Mouse (Mus musculus): Measurements from ENCODE around the gene Cend1. TPM values are rescaled to one million over a fixed set of nuclear protein-coding genes. Genes with fewer than 3 reads are reported as not detected.
"Not testable (repeated sequence)": the region's sequence is repeated elsewhere in the genome, so short reads cannot be mapped to it uniquely, and the experiment has no call there.

Cend1 gene
- polyA plus RNA-seq, 1 experiment, result 3.4 TPM

- H3K4me1 ChIP-seq (ENCODE audit: control insufficient read depth, insufficient read depth, low read length), result peaks cover 7% of the 10 kb centered on the region; the same call in 1 of the 2 replicates
- WGBS, result 68% methylated on average over 6 of the region's 6 CpGs
- H3K27ac ChIP-seq (ENCODE audit: control insufficient read depth, insufficient read depth, low read depth, low read length, poor library complexity), result no peak overlapping the region
- TF ChIP-seq POLR2A (IDR thresholded peaks at IDR 0.05; ENCODE audit: borderline replicate concordance, control insufficient read depth, low read depth, low read length), result no peak
- TF ChIP-seq CTCF (IDR thresholded peaks at IDR 0.05; ENCODE audit: control insufficient read depth, insufficient read depth, low read length), result no peak
- H3K4me3 ChIP-seq (replicated peaks; ENCODE audit: control insufficient read depth, low read depth, low read length), result peak overlapping the region; percentile 92
Measured at GRCm38 (mm10) chr7:141456739-141457138, 27.4 kb upstream of the Cend1 start.

DNA sequence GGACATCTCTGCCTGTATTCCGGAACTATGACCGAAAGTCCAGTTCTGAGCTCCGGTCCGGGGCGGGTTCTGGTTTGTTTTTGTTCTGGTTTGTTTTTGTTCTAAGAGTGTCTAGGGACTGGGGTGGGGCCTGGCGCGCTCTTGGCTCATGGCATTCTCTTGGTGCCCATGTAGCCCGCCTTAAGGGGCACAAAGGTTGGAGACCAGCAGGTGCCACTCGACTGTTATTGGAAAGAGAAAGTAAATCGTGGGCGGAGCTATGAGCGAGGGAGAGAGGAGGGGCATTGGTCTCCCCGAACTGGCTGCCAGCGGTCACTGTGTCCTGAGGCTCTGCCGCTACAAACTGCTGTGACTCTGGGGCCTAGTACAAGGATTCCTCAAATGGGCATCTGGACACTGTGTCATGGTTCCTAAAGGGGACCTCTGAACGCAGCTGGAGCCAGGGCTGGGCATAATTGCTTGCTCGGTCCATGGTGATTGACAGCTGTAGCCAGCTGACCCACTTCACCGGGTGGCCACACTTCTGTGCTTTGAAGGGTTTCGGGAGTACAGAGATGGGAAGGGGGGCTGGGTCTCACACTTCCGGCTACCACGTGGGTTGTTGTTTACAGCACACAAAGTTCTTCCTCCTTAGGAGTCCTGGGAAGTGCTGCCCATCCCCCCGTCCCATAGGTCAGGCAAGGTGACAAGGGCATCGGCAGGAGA, 26.5 kb upstream of the Cend1 start:
- Histone ChIP-seq H3K4me1 (ENCODE audit: control insufficient read depth, insufficient read depth, low read length) (peaks cover 7% of the 10 kb centered on the region; the same call in 1 of the 2 replicates), H3K27ac (ENCODE audit: control insufficient read depth, insufficient read depth, low read depth, low read length, poor library complexity) (peak overlapping the region; percentile 97), H3K4me3 (replicated peaks; ENCODE audit: control insufficient read depth, low read depth, low read length) (peak overlapping the region; percentile 92)
- TF ChIP-seq CTCF (IDR thresholded peaks at IDR 0.05; ENCODE audit: control insufficient read depth, insufficient read depth, low read length) (no peak), POLR2A (IDR thresholded peaks at IDR 0.05; ENCODE audit: borderline replicate concordance, control insufficient read depth, low read depth, low read length) (peak; percentile 30; the same call in 1 of the 2 replicates)
- WGBS, result under 1% methylated on average over 23 of the region's 23 CpGs

DNA sequence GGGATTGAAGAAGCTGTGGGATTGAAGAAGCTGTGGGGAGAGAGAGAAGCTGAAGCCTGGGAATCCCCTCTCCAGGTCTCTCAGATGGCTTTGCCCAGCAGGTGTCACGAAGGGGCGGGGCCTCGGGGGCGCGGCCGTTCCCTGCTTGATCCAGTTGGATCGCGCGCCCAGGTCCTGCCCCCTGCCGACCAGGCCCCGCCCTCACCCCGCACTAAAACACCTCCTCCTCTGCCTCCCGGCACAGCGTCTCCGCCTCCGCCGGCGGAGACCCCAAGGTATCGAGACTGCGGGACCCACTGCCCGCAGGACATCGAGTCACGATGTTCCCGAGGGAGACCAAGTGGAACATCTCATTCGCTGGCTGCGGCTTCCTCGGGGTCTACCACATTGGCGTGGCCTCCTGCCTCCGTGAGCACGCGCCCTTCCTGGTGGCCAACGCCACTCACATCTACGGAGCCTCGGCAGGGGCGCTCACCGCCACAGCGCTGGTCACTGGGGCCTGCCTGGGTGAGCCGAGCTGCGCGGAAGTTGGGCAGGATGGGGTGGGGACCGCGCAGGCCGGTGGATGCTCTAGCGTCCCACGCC, 25.8 kb upstream of the Cend1 start, which contains the start of gene Pnpla2:
Gene Pnpla2 (plus strand): TSS at position 232 of the 585 bp plus-strand sequence.
- H3K27ac ChIP-seq (ENCODE audit: control insufficient read depth, insufficient read depth, low read depth, low read length, poor library complexity), result peak within 1 kb of the TSS; percentile 97
- H3K4me1 ChIP-seq (ENCODE audit: control insufficient read depth, insufficient read depth, low read length), result peaks cover 7% of the 10 kb centered on the region; the same call in 1 of the 2 replicates
- peak within 1 kb of the TSS; percentile 92 for H3K4me3 ChIP-seq (replicated peaks; ENCODE audit: control insufficient read depth, low read depth, low read length)
- under 1% methylated on average over 45 of the region's 45 CpGs for WGBS
- 0 out of 2 replicates have a peak, but pooled peaks have one; percentile 0 for TF ChIP-seq CTCF (IDR thresholded peaks at IDR 0.05; ENCODE audit: control insufficient read depth, insufficient read depth, low read length)
- peak; percentile 94 for TF ChIP-seq POLR2A (IDR thresholded peaks at IDR 0.05; ENCODE audit: borderline replicate concordance, control insufficient read depth, low read depth, low read length)

DNA sequence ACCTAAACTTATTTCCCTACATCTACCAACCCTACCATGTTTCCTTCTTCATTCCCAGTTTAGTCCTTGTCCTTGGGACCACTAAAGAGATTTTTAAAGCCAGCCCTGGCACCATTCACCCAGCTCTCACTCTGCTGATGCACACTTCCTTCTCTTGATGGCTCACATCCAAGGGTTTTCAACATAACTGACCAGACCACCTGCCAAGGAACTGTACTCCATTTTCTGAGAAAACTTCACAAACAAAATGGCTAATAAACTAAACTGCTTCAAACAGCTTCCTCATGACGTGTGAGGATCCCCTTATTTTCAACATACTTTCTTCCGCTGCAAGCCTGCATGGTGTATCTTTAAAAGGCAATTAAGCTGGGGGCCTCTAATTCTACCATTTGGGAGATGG, 24.3 kb upstream of the Cend1 start:
- 41% methylated on average over 2 of the region's 2 CpGs for WGBS
- Histone ChIP-seq H3K4me1 (ENCODE audit: control insufficient read depth, insufficient read depth, low read length) (peaks cover 7% of the 10 kb centered on the region; the same call in 1 of the 2 replicates), H3K4me3 (replicated peaks; ENCODE audit: control insufficient read depth, low read depth, low read length) (no peak overlapping the region), H3K27ac (ENCODE audit: control insufficient read depth, insufficient read depth, low read depth, low read length, poor library complexity) (no peak overlapping the region)
- TF ChIP-seq POLR2A (IDR thresholded peaks at IDR 0.05; ENCODE audit: borderline replicate concordance, control insufficient read depth, low read depth, low read length) (no peak), CTCF (IDR thresholded peaks at IDR 0.05; ENCODE audit: control insufficient read depth, insufficient read depth, low read length) (no peak)

GRCm38 (mm10) chr7:141451928-141452327, 22.6 kb upstream of the Cend1 start:
- Histone ChIP-seq H3K4me1 (ENCODE audit: control insufficient read depth, insufficient read depth, low read length) (peaks cover 7% of the 10 kb centered on the region; the same call in 1 of the 2 replicates), H3K4me3 (replicated peaks; ENCODE audit: control insufficient read depth, low read depth, low read length) (no peak overlapping the region), H3K27ac (ENCODE audit: control insufficient read depth, insufficient read depth, low read depth, low read length, poor library complexity) (no peak overlapping the region)
- TF ChIP-seq CTCF (IDR thresholded peaks at IDR 0.05; ENCODE audit: control insufficient read depth, insufficient read depth, low read length) (no peak), POLR2A (IDR thresholded peaks at IDR 0.05; ENCODE audit: borderline replicate concordance, control insufficient read depth, low read depth, low read length) (no peak)

GRCm38 (mm10) chr7:141447110-141447991, 18.1 kb upstream of the Cend1 start, which contains the start of gene Rplp2:
TSS of gene Rplp2 (plus strand) at chr7:141447370.
- Histone ChIP-seq H3K4me3 (replicated peaks; ENCODE audit: control insufficient read depth, low read depth, low read length) (peak within 1 kb of the TSS; percentile 94), H3K27ac (ENCODE audit: control insufficient read depth, insufficient read depth, low read depth, low read length, poor library complexity) (peak within 1 kb of the TSS; percentile 76), H3K4me1 (ENCODE audit: control insufficient read depth, insufficient read depth, low read length) (peaks cover 2% of the 10 kb centered on the region; the same call in 1 of the 2 replicates)
- no peak for TF ChIP-seq CTCF (IDR thresholded peaks at IDR 0.05; ENCODE audit: control insufficient read depth, insufficient read depth, low read length)
- peak; percentile 93; the same call in 1 of the 2 replicates for TF ChIP-seq POLR2A (IDR thresholded peaks at IDR 0.05; ENCODE audit: borderline replicate concordance, control insufficient read depth, low read depth, low read length)
- WGBS, result under 1% methylated on average over 63 of the region's 63 CpGs

- H3K27ac ChIP-seq (ENCODE audit: control insufficient read depth, insufficient read depth, low read depth, low read length, poor library complexity); H3K4me3 ChIP-seq (replicated peaks; ENCODE audit: control insufficient read depth, low read depth, low read length); H3K4me1 ChIP-seq (ENCODE audit: control insufficient read depth, insufficient read depth, low read length): not testable (repeated sequence)
- WGBS, result 74% methylated on average over 3 of the region's 3 CpGs
Measured at GRCm38 (mm10) chr7:141446374-141446773, 17.1 kb upstream of the Cend1 start.

DNA sequence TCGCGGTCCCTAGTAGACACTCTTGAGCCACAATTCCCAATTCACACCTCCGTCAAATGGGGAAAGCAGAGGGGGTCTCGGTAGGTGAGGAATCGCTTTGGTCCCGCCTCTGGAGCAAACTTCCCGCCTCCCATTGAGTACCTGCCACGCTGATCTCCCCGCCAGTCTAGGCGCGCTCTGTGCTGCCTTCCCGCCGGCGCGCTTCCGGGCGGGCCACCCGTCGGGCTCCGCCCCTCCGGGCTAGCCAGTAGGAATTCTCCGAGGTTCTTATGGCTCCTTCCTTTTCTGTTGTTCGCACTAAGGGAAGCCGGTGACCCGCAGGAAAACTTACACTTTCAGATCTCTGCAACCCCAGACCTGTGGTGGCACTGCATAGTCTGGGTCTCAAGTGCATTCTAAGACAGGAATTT, 14.5 kb upstream of the Cend1 start, which contains the start of gene Pidd1:
Gene Pidd1 (minus strand): TSS at position 198 of the 410 bp plus-strand sequence.
- peak within 1 kb of the TSS; percentile 71 for H3K4me3 ChIP-seq (replicated peaks; ENCODE audit: control insufficient read depth, low read depth, low read length)
- under 1% methylated on average over 25 of the region's 25 CpGs for WGBS
- TF ChIP-seq CTCF (IDR thresholded peaks at IDR 0.05; ENCODE audit: control insufficient read depth, insufficient read depth, low read length), result no peak
- TF ChIP-seq POLR2A (IDR thresholded peaks at IDR 0.05; ENCODE audit: borderline replicate concordance, control insufficient read depth, low read depth, low read length), result peak; percentile 73; the same call in 1 of the 2 replicates
- H3K27ac ChIP-seq (ENCODE audit: control insufficient read depth, insufficient read depth, low read depth, low read length, poor library complexity), result peak within 1 kb of the TSS; percentile 40
- H3K4me1 ChIP-seq (ENCODE audit: control insufficient read depth, insufficient read depth, low read length), result peaks cover 2% of the 10 kb centered on the region; the same call in 1 of the 2 replicates
